Mouse (Mus musculus) heart, adult 9 months (tissue): ENCODE data around the gene Dock2.

Experiments
- DNase-seq, 2 experiments: peaks; one replicate each; pipeline ENCODE4 v3.0.0; 2022; ENCODE audit warnings: low spot score in 2 of 2

Dock2 gene

GRCm38 (mm10) chr11:34349453-34350056, 434.1 kb downstream of the Dock2 start:
- no peak for DNase-seq

- peak; percentile 6 to 7 for DNase-seq
Observed at GRCm38 (mm10) chr11:34348287-34348918, 435.3 kb downstream of the Dock2 start.

DNA sequence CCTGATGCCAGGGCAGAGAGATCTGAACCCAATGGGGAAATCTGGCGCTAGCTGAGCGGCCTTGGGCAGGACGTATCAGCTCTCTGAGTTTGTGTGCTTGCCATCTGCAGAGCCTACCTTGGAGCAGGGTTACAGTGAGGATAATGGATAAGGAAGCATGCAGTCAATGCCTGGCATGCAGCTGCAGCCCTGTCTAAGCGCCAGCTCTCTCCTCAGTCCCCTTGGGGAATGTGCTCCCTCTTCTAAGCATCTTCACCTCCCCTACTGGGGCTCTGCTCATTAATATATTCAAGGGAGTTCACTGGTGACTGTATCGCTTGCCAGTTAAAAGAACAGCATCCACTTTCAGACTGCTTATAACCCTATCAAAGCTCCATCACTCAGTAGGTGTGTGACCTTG, 439.4 kb downstream of the Dock2 start:
- DNase-seq: no peak

GRCm38 (mm10) chr11:34343742-34344307, 439.9 kb downstream of the Dock2 start:
- DNase-seq: no peak

GRCm38 (mm10) chr11:34339693-34340092, 444.0 kb downstream of the Dock2 start:
- DNase-seq: no peak

DNA sequence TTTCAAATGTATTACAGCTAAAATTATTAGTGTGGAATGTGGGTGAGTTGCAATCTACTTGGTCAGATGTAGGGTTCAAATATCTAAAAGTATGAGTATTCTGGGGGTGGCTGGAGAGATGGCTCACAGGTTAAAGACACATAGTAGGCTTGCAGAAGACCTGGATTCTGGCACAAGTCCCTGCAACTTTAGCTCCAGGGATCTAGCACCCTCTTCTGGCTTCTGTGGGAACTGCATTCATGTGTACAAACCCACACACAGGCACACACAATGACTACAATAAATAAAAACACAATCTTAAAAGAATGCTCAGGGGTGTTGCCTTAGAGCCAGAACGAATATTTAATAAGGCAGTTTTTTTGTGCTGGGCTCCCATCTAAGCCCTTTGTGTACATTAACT, 445.8 kb downstream of the Dock2 start:
- DNase-seq: no peak

- DNase-seq: no peak
Observed at GRCm38 (mm10) chr11:34332344-34333031, 451.2 kb downstream of the Dock2 start.

- no peak for DNase-seq
Observed at GRCm38 (mm10) chr11:34323664-34324063, 460.0 kb downstream of the Dock2 start.

- DNase-seq: no peak
Observed at GRCm38 (mm10) chr11:34319282-34319681, 464.4 kb downstream of the Dock2 start.

DNA sequence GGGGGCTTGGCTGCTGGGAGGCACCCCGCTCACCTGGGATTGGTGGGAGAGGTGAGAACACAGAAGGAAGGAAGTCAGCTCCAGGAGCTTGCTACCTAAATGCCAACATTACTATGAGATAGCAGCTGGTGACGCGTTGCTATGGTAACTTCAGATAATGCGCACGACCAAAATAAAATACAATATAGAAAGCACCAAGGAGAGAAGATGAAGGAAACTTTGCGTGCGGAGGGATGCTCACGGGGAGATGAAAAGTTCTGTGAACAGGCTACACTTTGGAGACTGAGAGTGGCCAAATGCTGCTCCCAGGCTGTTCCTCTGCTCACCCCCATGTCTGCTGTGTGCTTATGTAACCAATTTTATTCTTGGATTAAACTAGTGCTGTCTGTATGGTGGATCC, 466.7 kb downstream of the Dock2 start:
- DNase-seq: no peak

DNA sequence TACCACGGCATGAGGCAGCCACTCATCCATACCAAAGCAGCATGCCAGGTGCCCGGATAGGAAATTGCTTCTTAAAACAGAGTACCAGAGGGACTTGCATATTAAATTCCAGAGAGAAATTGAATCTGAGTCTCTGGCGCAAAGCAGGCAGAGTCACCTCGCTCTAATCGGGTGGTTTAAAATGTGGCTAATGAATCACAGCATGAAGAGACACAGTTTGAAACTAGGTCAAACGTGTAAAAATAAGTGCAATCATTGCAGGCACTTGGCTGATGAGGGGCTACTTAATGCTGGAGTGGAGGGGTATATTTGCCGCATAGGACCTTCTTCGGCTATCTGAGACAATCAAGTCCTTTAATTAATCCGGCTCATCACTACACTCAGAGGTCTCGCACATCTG, 467.5 kb downstream of the Dock2 start:
- no peak for DNase-seq

- DNase-seq: no peak
Observed at GRCm38 (mm10) chr11:34315383-34315782, 468.3 kb downstream of the Dock2 start.

DNA sequence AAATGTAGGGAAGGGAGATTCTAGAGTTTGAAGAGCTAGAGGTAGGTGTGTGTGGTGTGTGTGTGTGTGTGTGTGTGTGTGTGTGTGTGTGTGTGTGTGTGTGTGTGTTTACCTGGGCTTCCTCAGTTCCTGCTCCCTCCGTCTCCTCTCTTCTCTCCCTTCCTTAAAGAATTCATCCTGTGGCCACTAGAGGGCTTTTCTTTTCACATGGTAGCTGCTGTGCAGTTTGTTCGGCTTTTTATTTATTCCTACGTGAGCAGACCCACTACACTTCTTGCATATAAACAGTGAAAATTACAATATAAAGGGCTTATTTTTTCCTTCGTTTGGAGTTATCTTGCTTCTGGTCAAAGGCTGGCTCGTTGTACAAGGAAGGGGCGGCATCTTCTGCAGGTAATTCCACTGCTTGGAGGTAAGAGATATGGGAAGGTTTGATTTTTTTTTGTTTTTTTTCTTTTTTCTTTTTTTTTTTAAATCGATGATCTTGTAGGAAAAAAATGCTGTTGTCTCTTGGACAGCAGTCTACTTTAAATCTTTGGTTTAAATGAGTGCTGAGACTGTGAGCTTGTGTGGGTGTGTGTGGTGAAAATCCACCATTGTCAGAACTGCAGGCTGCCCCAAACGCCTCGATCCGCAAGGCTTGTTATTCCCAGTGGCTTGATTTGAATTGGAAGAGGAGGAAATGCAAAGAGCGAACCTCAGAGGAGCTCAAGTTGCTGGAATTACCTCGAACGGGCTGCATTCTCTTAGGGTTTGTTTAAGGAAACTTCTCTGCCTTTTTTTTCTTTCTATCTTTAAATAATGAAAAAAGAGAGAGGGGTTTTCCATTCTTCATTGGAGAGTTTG, 468.9 kb downstream of the Dock2 start, which contains the start of gene Fam196b:
Gene Fam196b, plus strand, starts transcription at position 289 of the 846 bp plus-strand sequence.
- DNase-seq: no peak

GRCm38 (mm10) chr11:34312208-34312607, 471.5 kb downstream of the Dock2 start:
- no peak for DNase-seq

GRCm38 (mm10) chr11:34311717-34312116, 472.0 kb downstream of the Dock2 start:
- DNase-seq: no peak

- DNase-seq: no peak
Observed at GRCm38 (mm10) chr11:34309360-34309759, 474.3 kb downstream of the Dock2 start.

DNA sequence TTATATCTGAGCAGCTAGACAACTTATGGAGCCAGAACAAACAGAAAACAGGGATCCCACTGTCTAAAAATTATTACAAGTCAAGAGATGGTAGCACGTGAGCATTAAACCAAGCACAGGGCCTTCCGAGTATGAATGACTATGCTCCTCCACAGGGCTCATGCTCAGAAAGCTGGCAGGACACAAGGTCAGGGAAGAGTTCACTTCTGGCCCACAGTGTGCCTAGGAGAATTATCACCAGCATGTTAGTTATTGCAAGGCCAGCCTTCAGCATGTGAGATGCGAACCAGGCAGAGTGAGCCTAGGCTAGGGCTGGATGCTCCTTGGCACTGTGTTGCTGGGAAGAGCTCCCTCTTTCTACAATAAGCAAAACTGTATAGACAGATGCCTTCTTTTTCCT, 475.0 kb downstream of the Dock2 start:
- no peak for DNase-seq

DNA sequence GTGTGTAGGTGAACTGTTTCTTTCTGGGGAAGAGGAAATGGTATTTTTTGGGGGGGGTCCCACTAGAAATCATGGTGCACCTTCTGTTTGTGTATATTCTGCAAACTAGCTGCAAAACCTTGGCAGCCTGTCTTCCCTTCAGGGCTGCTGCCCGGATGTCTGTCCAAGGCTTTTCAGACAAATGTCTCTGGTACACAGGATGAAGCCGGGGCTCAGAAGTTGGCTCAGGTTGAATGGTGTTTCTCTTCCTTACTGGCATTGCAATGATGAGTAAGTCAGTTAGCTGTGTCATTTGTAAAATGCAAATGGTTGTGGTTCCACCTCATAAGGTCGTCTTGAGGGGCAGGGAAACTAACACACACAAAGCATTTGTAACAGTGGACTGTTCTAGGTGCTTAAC, 477.5 kb downstream of the Dock2 start:
- DNase-seq: no peak

- no peak for DNase-seq
Observed at GRCm38 (mm10) chr11:34300064-34300463, 483.6 kb downstream of the Dock2 start.

DNA sequence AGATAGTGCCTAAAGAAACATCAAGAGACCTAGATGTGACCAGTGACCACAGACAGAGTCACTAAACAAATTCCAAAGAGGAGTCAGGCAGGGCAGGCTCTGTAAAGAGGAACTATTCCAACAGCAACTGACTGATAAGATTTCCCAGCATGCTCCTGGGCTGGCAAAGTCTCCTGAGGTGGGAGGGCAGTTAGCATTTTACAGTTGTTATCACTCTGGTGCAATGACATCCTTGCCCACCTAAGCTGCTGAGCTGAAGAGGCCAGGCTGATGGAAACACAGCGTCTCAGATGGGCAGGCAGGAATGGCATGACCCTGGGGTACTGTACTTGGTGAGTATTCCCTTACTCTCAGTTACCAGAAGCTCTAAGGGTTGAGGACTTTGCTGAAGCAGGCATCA, 484.1 kb downstream of the Dock2 start:
- DNase-seq: no peak

DNA sequence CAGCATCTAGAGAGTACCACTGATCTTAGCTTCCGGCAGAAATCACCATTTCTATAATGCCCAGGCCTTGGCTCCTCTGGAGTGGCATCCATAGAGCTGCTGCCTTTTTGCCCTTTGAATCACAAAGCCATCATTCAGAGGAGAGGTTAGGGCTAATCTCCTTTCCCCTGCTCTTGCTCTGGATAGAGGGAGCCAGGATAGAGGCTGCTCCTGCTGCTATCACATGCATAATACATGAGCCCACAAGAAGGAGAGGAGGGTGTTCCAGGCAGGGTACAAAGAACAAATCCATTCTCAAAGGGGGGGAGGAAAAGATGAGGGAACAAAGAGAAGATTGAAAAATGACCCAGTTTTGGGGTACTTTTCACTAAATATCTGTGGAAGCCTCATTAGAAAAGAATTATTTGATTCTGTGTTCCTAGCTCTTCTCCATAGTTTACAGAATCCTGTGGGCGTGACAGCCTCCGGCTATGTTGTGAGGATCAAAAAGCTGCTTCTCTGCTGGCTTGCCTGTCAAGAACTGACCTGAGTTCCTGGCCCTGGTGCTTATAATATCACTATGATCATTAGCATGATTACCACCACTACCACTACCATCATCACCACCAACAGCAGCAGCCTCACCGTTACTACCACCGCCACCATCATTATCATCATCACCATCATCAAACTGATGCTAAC, 485.9 kb downstream of the Dock2 start:
- no peak for DNase-seq
